Mouse (Mus musculus) liver, embryonic 15.5 days (tissue): Measurements from ENCODE around the gene Haus2. TPM values are rescaled to one million over a fixed set of nuclear protein-coding genes. Genes with fewer than 3 reads are reported as not detected.

Experiments
- ATAC-seq: fragments of 200-750 bp; cut with Nextera tagmentation; 2 replicates; pipeline ENCODE4 v1.8.0; 2017; ENCODE audit warnings: moderate number of reproducible peaks, mild to moderate bottlenecking, moderate library complexity; ENCODE audit not compliant: insufficient read depth
- H3K27ac ChIP-seq: fragments of 300-500 bp; sonication (generic); replicated peaks from 2 replicates; pipeline ENCODE4 v1.5.1; 2015; ENCODE audit warnings: mild to moderate bottlenecking, inconsistent platforms
- H3K27me3 ChIP-seq: fragments of 300-500 bp; sonication (generic); 2 replicates; pipeline ENCODE4 v1.6.1; 2015; ENCODE audit warnings: mild to moderate bottlenecking, inconsistent platforms
- H3K36me3 ChIP-seq: fragments of 300-500 bp; sonication (generic); replicated peaks from 2 replicates; pipeline ENCODE4 v1.6.1; 2015; ENCODE audit warnings: moderate library complexity, mild to moderate bottlenecking, inconsistent platforms
- H3K4me1 ChIP-seq: fragments of 300-500 bp; sonication (generic); replicated peaks from 2 replicates; pipeline ENCODE4 v1.6.1; 2015; ENCODE audit warnings: inconsistent platforms
- H3K4me2 ChIP-seq: fragments of 300-500 bp; sonication (generic); 2 replicates; pipeline ENCODE4 v1.6.1; 2015; ENCODE audit warnings: moderate library complexity, mild to moderate bottlenecking, inconsistent platforms
- H3K4me3 ChIP-seq: fragments of 300-500 bp; sonication (generic); replicated peaks from 2 replicates; pipeline ENCODE4 v1.5.1; 2015; ENCODE audit warnings: mild to moderate bottlenecking, inconsistent platforms
- H3K9ac ChIP-seq: fragments of 300-500 bp; sonication (generic); 2 replicates; pipeline ENCODE4 v1.6.1; 2015; ENCODE audit warnings: moderate library complexity, mild to moderate bottlenecking, inconsistent platforms
- H3K9me3 ChIP-seq: fragments of 300-500 bp; sonication (generic); replicated peaks from 2 replicates; pipeline ENCODE4 v1.6.1; 2016; ENCODE audit warnings: inconsistent platforms
- WGBS: fragments of 180-500 bp; shearing (Covaris S2); methylation state at CpG from one replicate; pipeline ENCODE4 v1.1.7; 2015; ENCODE audit warnings: mixed read lengths; ENCODE audit not compliant: insufficient replicate concordance; 5-methylcytosine and 5-hydroxymethylcytosine counted together
- polyA plus RNA-seq: library from polyadenylated mRNA; unstranded; fragments of >200 nt; fragmentation: Nextera tagmentation; extraction: Ambion mirVana; gene quantifications from 2 replicates; pipeline ENCODE4 v1.2.1, GENCODE M21; 2015

Haus2 gene
- polyA plus RNA-seq, 1 experiment from 2014 or later, result 10.8 TPM

- Histone ChIP-seq H3K27ac (no peak overlapping the region), H3K4me3 (no peak overlapping the region), H3K4me2 (no peak overlapping the region), H3K9ac (no peak overlapping the region), H3K4me1 (0 out of 2 replicates have a peak, but pooled peaks cover 3% of the 10 kb centered on the region), H3K27me3 (no peaks in the 10 kb centered on the region), H3K9me3 (no peaks in the 10 kb centered on the region), H3K36me3 (peaks cover 16% of the 10 kb centered on the region)
- ATAC-seq, result no peak
Measured at GRCm38 (mm10) chr2:120622920-120623319, 13.7 kb downstream of the Haus2 start.

GRCm38 (mm10) chr2:120628076-120628865 lies 19.1 kb downstream of the Haus2 start:
- peaks cover 42% of the 10 kb centered on the region for H3K4me1 ChIP-seq
- peak overlapping the region; percentile 10; the same call in 1 of the 2 replicates for H3K9ac ChIP-seq
- no peaks in the 10 kb centered on the region for H3K9me3 ChIP-seq
- 21% methylated on average over 10 of the region's 10 CpGs for WGBS
- H3K27ac ChIP-seq, result no peak overlapping the region
- H3K27me3 ChIP-seq, result peaks cover 21% of the 10 kb centered on the region
- no peaks in the 10 kb centered on the region for H3K36me3 ChIP-seq
- peak overlapping the region; percentile 87 for H3K4me2 ChIP-seq
- ATAC-seq, result no peak
- H3K4me3 ChIP-seq, result peak overlapping the region; percentile 59

- 3% methylated on average over 36 of the region's 36 CpGs for WGBS
- H3K27ac ChIP-seq, result 0 out of 2 replicates have a peak within 1 kb of the TSS, but pooled peaks have one; percentile 41
- peak within 1 kb of the TSS; percentile 48 for H3K9ac ChIP-seq
- H3K27me3 ChIP-seq, result peaks cover 23% of the 10 kb centered on the region
- peak within 1 kb of the TSS; percentile 87 for H3K4me2 ChIP-seq
- H3K36me3 ChIP-seq, result 0 out of 2 replicates have a peak, but pooled peaks cover 3% of the 10 kb centered on the region
- peaks cover 42% of the 10 kb centered on the region for H3K4me1 ChIP-seq
- no peaks in the 10 kb centered on the region for H3K9me3 ChIP-seq
- ATAC-seq, result peak; percentile 99
- H3K4me3 ChIP-seq, result peak within 1 kb of the TSS; percentile 59
Measured at GRCm38 (mm10) chr2:120628886-120629735, 19.9 kb downstream of the Haus2 start, which contains the start of gene Stard9. Gene Stard9, plus strand, starts transcription at chr2:120629121.

GRCm38 (mm10) chr2:120630246-120630645 lies 21.1 kb downstream of the Haus2 start:
- Histone ChIP-seq H3K9ac (no peak overlapping the region), H3K36me3 (0 out of 2 replicates have a peak, but pooled peaks cover 3% of the 10 kb centered on the region), H3K9me3 (no peaks in the 10 kb centered on the region), H3K27me3 (peaks cover 23% of the 10 kb centered on the region), H3K4me1 (peaks cover 42% of the 10 kb centered on the region), H3K4me3 (no peak overlapping the region), H3K4me2 (no peak overlapping the region), H3K27ac (no peak overlapping the region)
- ATAC-seq, result no peak
- WGBS, result 51% methylated on average over 2 of the region's 2 CpGs

- H3K27ac ChIP-seq, result no peak overlapping the region
- 31% methylated on average over 2 of the region's 2 CpGs for WGBS
- no peak for ATAC-seq
- no peaks in the 10 kb centered on the region for H3K9me3 ChIP-seq
- peaks cover 42% of the 10 kb centered on the region for H3K4me1 ChIP-seq
- no peak overlapping the region for H3K4me2 ChIP-seq
- H3K9ac ChIP-seq, result no peak overlapping the region
- H3K27me3 ChIP-seq, result peaks cover 23% of the 10 kb centered on the region
- 0 out of 2 replicates have a peak, but pooled peaks cover 3% of the 10 kb centered on the region for H3K36me3 ChIP-seq
- no peak overlapping the region for H3K4me3 ChIP-seq
Measured at GRCm38 (mm10) chr2:120630655-120631054, 21.5 kb downstream of the Haus2 start.

- Histone ChIP-seq H3K4me3 (no peak overlapping the region), H3K36me3 (0 out of 2 replicates have a peak, but pooled peaks cover 3% of the 10 kb centered on the region), H3K27ac (no peak overlapping the region), H3K4me2 (peak overlapping the region; percentile 18; the same call in 1 of the 2 replicates), H3K4me1 (peaks cover 42% of the 10 kb centered on the region), H3K9me3 (no peaks in the 10 kb centered on the region), H3K9ac (no peak overlapping the region), H3K27me3 (peaks cover 23% of the 10 kb centered on the region)
- no peak for ATAC-seq
- 17% methylated on average over 2 of the region's 2 CpGs for WGBS
Measured at GRCm38 (mm10) chr2:120631521-120631920, 22.3 kb downstream of the Haus2 start.

GRCm38 (mm10) chr2:120631957-120632356 lies 22.8 kb downstream of the Haus2 start:
- Histone ChIP-seq H3K4me1 (peaks cover 42% of the 10 kb centered on the region), H3K27me3 (peaks cover 23% of the 10 kb centered on the region), H3K9ac (no peak overlapping the region), H3K36me3 (0 out of 2 replicates have a peak, but pooled peaks cover 3% of the 10 kb centered on the region), H3K27ac (no peak overlapping the region), H3K4me2 (peak overlapping the region; percentile 18; the same call in 1 of the 2 replicates), H3K9me3 (no peaks in the 10 kb centered on the region), H3K4me3 (no peak overlapping the region)
- ATAC-seq, result no peak
- 11% methylated on average over 4 of the region's 4 CpGs for WGBS

- H3K27ac ChIP-seq, result no peak overlapping the region
- 66% methylated on average over 8 of the region's 8 CpGs for WGBS
Measured at GRCm38 (mm10) chr2:120640835-120641234, 31.7 kb downstream of the Haus2 start.

GRCm38 (mm10) chr2:120643836-120644235 lies 34.7 kb downstream of the Haus2 start:
- ATAC-seq, result no peak
- H3K4me1 ChIP-seq, result peaks cover 7% of the 10 kb centered on the region
- H3K27me3 ChIP-seq, result no peaks in the 10 kb centered on the region
- no peak overlapping the region for H3K9ac ChIP-seq
- no peak overlapping the region for H3K4me2 ChIP-seq
- WGBS, result 69% methylated on average over 7 of the region's 7 CpGs
- no peak overlapping the region for H3K4me3 ChIP-seq
- H3K9me3 ChIP-seq, result no peaks in the 10 kb centered on the region
- H3K36me3 ChIP-seq, result no peaks in the 10 kb centered on the region
- no peak overlapping the region for H3K27ac ChIP-seq

More at GRCm38 (mm10) chr2:120640835-120641234, 31.7 kb downstream of the Haus2 start:
- H3K9me3 ChIP-seq, result no peaks in the 10 kb centered on the region
- H3K4me2 ChIP-seq, result no peak overlapping the region
- H3K27me3 ChIP-seq, result no peaks in the 10 kb centered on the region
- H3K4me3 ChIP-seq, result no peak overlapping the region
- peaks cover 7% of the 10 kb centered on the region for H3K4me1 ChIP-seq
- peak; percentile 58; the same call in 1 of the 2 replicates for ATAC-seq
- H3K36me3 ChIP-seq, result no peaks in the 10 kb centered on the region
- H3K9ac ChIP-seq, result no peak overlapping the region

GRCm38 (mm10) chr2:120646777-120647176 lies 37.6 kb downstream of the Haus2 start:
- Histone ChIP-seq H3K4me3 (no peak overlapping the region), H3K4me2 (no peak overlapping the region), H3K4me1 (peaks cover 7% of the 10 kb centered on the region), H3K9me3 (no peaks in the 10 kb centered on the region), H3K27me3 (peaks cover 7% of the 10 kb centered on the region; the same call in 1 of the 2 replicates), H3K36me3 (no peaks in the 10 kb centered on the region), H3K27ac (no peak overlapping the region), H3K9ac (no peak overlapping the region)
- whole genome bisulfite sequencing, result 56% methylated on average over 4 of the region's 4 CpGs
- ATAC-seq, result no peak
